8 mouse cellular contexts compared by ENCODE assay signal in genomic region chr15:85660528-85661392, GRCm38 (mm10).
DNase-seq lines count a peak whose midpoint lies in the region; ATAC-seq and TF ChIP-seq lines count a peak whose summit lies in the region.

No protein-coding gene starts in this region.

- TF ChIP-seq POLR2A in kidney, adult 2 months (IDR thresholded peaks at IDR 0.05; ENCODE audit: low read depth, low read length) = no peak
- TF ChIP-seq POLR2A in liver, adult 2 months (IDR thresholded peaks at IDR 0.05; ENCODE audit: extremely low read depth, insufficient read depth, low read length) = no peak

- H3K36me3 ChIP-seq in kidney, adult 2 months (ENCODE audit: control insufficient read depth, insufficient read depth, low read length) = no peaks in the 10 kb centered on the region
- H3K36me3 ChIP-seq in forebrain, embryonic 14.5 days (ENCODE audit: control insufficient read depth, insufficient read depth, low read length) = 0 out of 2 replicates have a peak, but pooled peaks cover 4% of the 10 kb centered on the region
- H3K36me3 ChIP-seq in liver, adult 2 months (ENCODE audit: control insufficient read depth, insufficient read depth, low read length) = no peaks in the 10 kb centered on the region
- 0 out of 2 replicates have a peak, but pooled peaks cover 3% of the 10 kb centered on the region for H3K36me3 ChIP-seq in neural tube, embryonic 15.5 days

- WGBS in kidney, adult 2 months = 36% methylated on average over 45 of the region's 45 CpGs
- 11% methylated on average over 45 of the region's 45 CpGs for WGBS in forebrain, embryonic 14.5 days
- 17% methylated on average over 45 of the region's 45 CpGs for WGBS in liver, adult 2 months
- WGBS in neural tube, embryonic 15.5 days = 15% methylated on average over 45 of the region's 45 CpGs

- H3K4me2 ChIP-seq in forebrain, embryonic 14.5 days (ENCODE audit: low read length) = peak overlapping the region; percentile 14; the same call in 1 of the 2 replicates
- H3K4me2 ChIP-seq in neural tube, embryonic 15.5 days = peak overlapping the region; percentile 37

- ATAC-seq in forebrain, embryonic 14.5 days = no peak
- ATAC-seq in neural tube, embryonic 15.5 days (ENCODE audit: low FRiP score) = no peak

- H3K4me3 ChIP-seq in kidney, adult 2 months (ENCODE audit: insufficient read depth, low read depth, low read length) = no peak overlapping the region
- no peak overlapping the region for H3K4me3 ChIP-seq in forebrain, embryonic 14.5 days (ENCODE audit: low read depth, low read length)
- peak overlapping the region; percentile 65; the same call in 1 of the 2 replicates for H3K4me3 ChIP-seq in liver, adult 2 months (ENCODE audit: insufficient read depth, low read depth, low read length)
- H3K4me3 ChIP-seq in neural tube, embryonic 15.5 days (replicated peaks) = peak overlapping the region; percentile 10

- no peaks in the 10 kb centered on the region for H3K9me3 ChIP-seq in forebrain, embryonic 14.5 days (replicated peaks; ENCODE audit: control insufficient read depth, low read length)
- no peaks in the 10 kb centered on the region for H3K9me3 ChIP-seq in neural tube, embryonic 15.5 days (replicated peaks)

- H3K27ac ChIP-seq in kidney, adult 2 months (ENCODE audit: insufficient read depth, low read depth, low read length) = peak overlapping the region; percentile 2
- no peak overlapping the region for H3K27ac ChIP-seq in forebrain, embryonic 14.5 days (ENCODE audit: low read depth, low read length)
- H3K27ac ChIP-seq in liver, adult 2 months (replicated peaks; ENCODE audit: insufficient read depth, low read depth, low read length) = peak overlapping the region; percentile 82
- no peak overlapping the region for H3K27ac ChIP-seq in neural tube, embryonic 15.5 days (replicated peaks)

- peaks cover 28% of the 10 kb centered on the region for H3K4me1 ChIP-seq in kidney, adult 2 months (ENCODE audit: control insufficient read depth, insufficient read depth, low read length)
- peaks cover 9% of the 10 kb centered on the region for H3K4me1 ChIP-seq in forebrain, embryonic 14.5 days (ENCODE audit: control insufficient read depth, insufficient read depth, low read length)
- H3K4me1 ChIP-seq in liver, adult 2 months (ENCODE audit: control insufficient read depth, insufficient read depth, low read length) = peaks cover 15% of the 10 kb centered on the region
- peaks cover 26% of the 10 kb centered on the region for H3K4me1 ChIP-seq in neural tube, embryonic 15.5 days

- H3K79me2 ChIP-seq in liver, adult 2 months (ENCODE audit: control insufficient read depth, insufficient read depth, low read length) = peaks cover 23% of the 10 kb centered on the region; the same call in 1 of the 2 replicates

- H3K9ac ChIP-seq in forebrain, embryonic 14.5 days (ENCODE audit: low read length) = 0 out of 2 replicates have a peak overlapping the region, but pooled peaks have one; percentile 38
- H3K9ac ChIP-seq in liver, adult 2 months (ENCODE audit: low read depth, low read length) = peak overlapping the region; percentile 83
- 0 out of 2 replicates have a peak overlapping the region, but pooled peaks have one; percentile 3 for H3K9ac ChIP-seq in neural tube, embryonic 15.5 days (replicated peaks)

- no peaks in the 10 kb centered on the region for H3K27me3 ChIP-seq in kidney, adult 2 months (replicated peaks; ENCODE audit: control insufficient read depth, insufficient read depth, low read length)
- peaks cover 36% of the 10 kb centered on the region for H3K27me3 ChIP-seq in forebrain, embryonic 14.5 days (replicated peaks; ENCODE audit: control insufficient read depth, insufficient read depth, low read length)
- H3K27me3 ChIP-seq in liver, adult 2 months (ENCODE audit: control insufficient read depth, insufficient read depth, low read length) = no peaks in the 10 kb centered on the region
- peaks cover 21% of the 10 kb centered on the region for H3K27me3 ChIP-seq in neural tube, embryonic 15.5 days (replicated peaks)

- DNase-seq in kidney, adult 2 months = no peak
- DNase-seq in kidney, postnatal 14 days = no peak
- no peak for DNase-seq in forebrain, embryonic 14.5 days (ENCODE audit: low spot score)
- DNase-seq in liver, adult 2 months (ENCODE audit: extremely low read depth, low read depth, low spot score) = peak; percentile 66
- no peak for DNase-seq in thymus, postnatal 25 days
- DNase-seq in urinary bladder, postnatal 4 days (ENCODE audit: low spot score in 2 of 2) = no peak
- no peak for DNase-seq in spleen, postnatal 10 days (ENCODE audit: low spot score in 2 of 2)

- TF ChIP-seq CTCF in kidney, adult 2 months (conservative IDR thresholded peaks at IDR 0.05; ENCODE audit: insufficient read depth, insufficient read length, low read depth, low read length) = no peak
- TF ChIP-seq CTCF in liver, adult 2 months (IDR thresholded peaks at IDR 0.05; ENCODE audit: low read depth, low read length) = no peak

Comparison
In these comparisons a context has a peak if more than half of its experiments do, and no peak if none do; other contexts are left out.
1. H3K27ac ChIP-seq: peak in kidney, adult 2 months (single experiment) and liver, adult 2 months (single experiment); none in forebrain, embryonic 14.5 days (single experiment) and neural tube, embryonic 15.5 days (single experiment).
2. H3K4me3 ChIP-seq: peak in liver, adult 2 months (single experiment) and neural tube, embryonic 15.5 days (single experiment); none in kidney, adult 2 months (single experiment) and forebrain, embryonic 14.5 days (single experiment).
3. H3K9ac ChIP-seq: peak in every context shown above with its lines; median percentile 83 in liver, adult 2 months; 38 in forebrain, embryonic 14.5 days; 3 in neural tube, embryonic 15.5 days.